Mouse (Mus musculus) liver, adult 2 months (tissue): ENCODE data around the gene Ntn3. TPM values are rescaled to one million over a fixed set of nuclear protein-coding genes. Genes with fewer than 3 reads are reported as not detected.

Experiments
- DNase-seq: peaks from one replicate; pipeline ENCODE4 v3.0.0-alpha.2; 2011; ENCODE audit warnings: low read depth, low spot score; ENCODE audit errors: extremely low read depth
- H3K27ac ChIP-seq: fragments of 200-500 bp; replicated peaks from 2 replicates; pipeline ENCODE4 v1.5.1; 2012; ENCODE audit warnings: low read depth, mild to moderate bottlenecking, control low read depth, inconsistent platforms, low read length; ENCODE audit not compliant: insufficient read depth
- H3K27me3 ChIP-seq: fragments of 200-500 bp; 2 replicates; pipeline ENCODE4 v1.6.1; 2012; ENCODE audit warnings: mild to moderate bottlenecking, moderate library complexity, low read length, inconsistent platforms; ENCODE audit not compliant: control insufficient read depth, insufficient read depth
- H3K36me3 ChIP-seq: fragments of 200-500 bp; 2 replicates; pipeline ENCODE4 v1.6.1; 2012; ENCODE audit warnings: low read length, inconsistent platforms; ENCODE audit not compliant: control insufficient read depth, insufficient read depth
- H3K4me1 ChIP-seq: fragments of 200-500 bp; 2 replicates; pipeline ENCODE4 v1.6.1; 2011; ENCODE audit warnings: low read length; ENCODE audit not compliant: control insufficient read depth, insufficient read depth
- H3K4me3 ChIP-seq: fragments of 200-500 bp; 2 replicates; pipeline ENCODE4 v1.5.1; 2011; ENCODE audit warnings: low read depth, mild to moderate bottlenecking, control low read depth, low read length, moderate library complexity; ENCODE audit not compliant: insufficient read depth
- H3K79me2 ChIP-seq: fragments of 200-500 bp; 2 replicates; pipeline ENCODE4 v1.6.1; 2012; ENCODE audit warnings: inconsistent platforms, mild to moderate bottlenecking, low read length, moderate library complexity; ENCODE audit not compliant: control insufficient read depth, insufficient read depth
- H3K9ac ChIP-seq: fragments of 200-500 bp; 2 replicates; pipeline ENCODE4 v1.6.1; 2012; ENCODE audit warnings: low read depth, mild to moderate bottlenecking, control low read depth, inconsistent platforms, low read length
- CTCF ChIP-seq: fragments of 200-500 bp; IDR thresholded peaks from 2 replicates; pipeline ENCODE4 v1.5.1; 2011; ENCODE audit warnings: low read depth, low read length, control low read depth
- POLR2A ChIP-seq: fragments of 200-500 bp; IDR thresholded peaks from 2 replicates; pipeline ENCODE4 v1.6.1; 2011; ENCODE audit warnings: low read length, control low read depth; ENCODE audit not compliant: insufficient read depth; ENCODE audit errors: extremely low read depth
- WGBS: fragments of 180-500 bp; shearing (Covaris S2); methylation state at CpG from one replicate; pipeline ENCODE4 v1.1.7; 2018; 5-methylcytosine and 5-hydroxymethylcytosine counted together
- polyA plus RNA-seq: library from polyadenylated mRNA; depleted of rRNA; stranded (reverse); fragments of >200 nt; gene quantifications from 2 replicates; pipeline ENCODE4 v1.2.3, GENCODE M21; 2012
- total RNA-seq: library from RNA; depleted of rRNA; stranded (reverse); fragments of >200 nt; gene quantifications from 2 replicates; pipeline ENCODE4 v1.2.3, GENCODE M21; 2014

Ntn3 gene
- total and polyA plus RNA-seq, 2 experiments, result 2.3 to 7.4 TPM

- H3K79me2 ChIP-seq, result peaks cover 14% of the 10 kb centered on the region
- peaks cover 8% of the 10 kb centered on the region; the same call in 1 of the 2 replicates for H3K36me3 ChIP-seq
- H3K9ac ChIP-seq, result no peak overlapping the region
- WGBS, result 56% methylated on average over 6 of the region's 6 CpGs
- H3K27ac ChIP-seq, result no peak overlapping the region
- TF ChIP-seq POLR2A (no peak), CTCF (no peak)
- H3K27me3 ChIP-seq, result no peaks in the 10 kb centered on the region
- peaks cover 23% of the 10 kb centered on the region for H3K4me1 ChIP-seq
- no peak for DNase-seq
- H3K4me3 ChIP-seq, result no peak overlapping the region
Measured at GRCm38 (mm10) chr17:24167120-24167519, 42.2 kb downstream of the Ntn3 start.

DNA sequence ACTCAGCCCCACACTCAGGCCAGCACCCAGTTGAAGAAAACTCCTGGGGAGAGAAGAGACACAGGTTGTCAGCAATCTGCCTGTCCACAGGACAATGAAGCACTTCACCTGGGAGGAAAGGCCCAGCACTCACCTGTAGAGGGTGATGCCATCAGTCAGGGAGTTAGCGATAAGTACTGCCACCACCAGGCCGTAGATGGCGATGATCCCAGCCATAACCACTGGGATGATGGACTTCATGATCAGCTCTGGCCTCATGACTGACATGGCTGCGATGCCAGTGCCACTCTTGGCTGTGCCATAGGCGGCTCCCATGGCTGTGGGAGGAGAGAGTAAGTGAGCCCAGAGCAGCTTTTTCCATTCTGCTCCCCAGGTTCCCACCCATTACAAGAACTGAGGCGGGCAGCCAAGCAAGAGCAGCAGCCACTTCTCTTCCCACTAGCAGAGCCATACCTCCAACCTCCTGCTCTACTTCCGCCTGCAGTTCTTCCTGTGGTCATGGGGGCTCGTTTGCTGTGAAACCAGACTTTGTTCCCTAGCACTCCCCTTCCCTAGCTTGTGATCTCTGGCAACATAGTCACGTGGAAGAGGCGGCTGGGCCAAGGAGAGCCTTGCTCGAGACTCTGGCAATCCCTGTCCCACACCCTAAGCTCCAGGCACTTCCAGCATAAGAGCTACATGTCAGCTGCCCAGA is 44.6 kb downstream of the Ntn3 start:
- no peaks in the 10 kb centered on the region for H3K27me3 ChIP-seq
- DNase-seq, result peak; percentile 44
- WGBS, result 63% methylated on average over 11 of the region's 11 CpGs

DNA sequence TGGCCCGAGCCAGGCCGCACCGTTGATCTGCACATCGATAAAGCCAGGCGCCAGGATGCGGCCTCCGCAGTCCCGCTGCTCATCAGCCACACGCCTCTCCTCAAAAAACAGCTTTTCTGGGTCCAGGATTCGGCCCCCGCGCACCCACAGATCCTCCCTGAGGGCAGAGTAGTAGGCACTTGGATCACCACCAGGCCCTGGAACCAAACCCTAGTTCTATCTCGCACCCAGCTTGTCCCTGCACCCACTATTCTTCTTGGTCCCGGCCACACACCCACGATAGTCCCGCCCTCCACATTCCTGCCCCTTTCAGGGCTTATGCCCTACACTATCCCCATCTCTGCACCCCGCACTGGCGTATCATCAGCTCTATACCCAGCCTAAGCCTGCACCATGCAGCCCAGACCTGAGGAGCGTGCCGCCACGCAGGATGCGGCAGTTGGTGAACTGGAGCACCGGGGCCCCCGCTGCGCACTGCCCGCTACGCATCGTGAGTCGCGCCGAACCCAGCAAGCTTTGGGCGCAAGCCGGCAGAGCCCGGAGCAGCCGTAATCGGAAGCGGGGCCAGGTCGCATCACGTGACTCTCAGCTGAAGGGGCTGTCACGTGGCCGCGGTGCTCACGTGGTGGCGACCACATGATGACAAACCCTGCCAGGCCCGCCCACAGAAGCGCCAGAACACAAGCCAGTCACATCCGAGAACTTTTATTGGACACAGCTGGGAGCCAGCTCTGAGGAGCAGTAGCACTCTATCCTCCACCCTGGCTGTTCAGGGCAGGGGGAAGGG is 46.0 kb downstream of the Ntn3 start, which contains the start of gene Amdhd2:
TSS of gene Amdhd2 (minus strand) at position 591 of the 787 bp plus-strand sequence.
- DNase-seq, result peak; percentile 87
- under 1% methylated on average over 47 of the region's 47 CpGs for WGBS
- Histone ChIP-seq H3K4me3 (peak within 1 kb of the TSS; percentile 64), H3K4me1 (peaks cover 18% of the 10 kb centered on the region), H3K79me2 (peaks cover 6% of the 10 kb centered on the region), H3K36me3 (peaks cover 8% of the 10 kb centered on the region; the same call in 1 of the 2 replicates), H3K27ac (peak within 1 kb of the TSS; percentile 45), H3K9ac (peak within 1 kb of the TSS; percentile 75), H3K27me3 (no peaks in the 10 kb centered on the region)
- TF ChIP-seq CTCF (no peak), POLR2A (0 out of 2 replicates have a peak, but pooled peaks have one; percentile 16)

More for the DNA sequence above, 44.6 kb downstream of the Ntn3 start:
- H3K4me1 ChIP-seq, result peaks cover 18% of the 10 kb centered on the region
- TF ChIP-seq CTCF (no peak), POLR2A (no peak)
- H3K27ac ChIP-seq, result 0 out of 2 replicates have a peak overlapping the region, but pooled peaks have one; percentile 16
- no peak overlapping the region for H3K9ac ChIP-seq
- H3K36me3 ChIP-seq, result peaks cover 8% of the 10 kb centered on the region; the same call in 1 of the 2 replicates
- no peak overlapping the region for H3K4me3 ChIP-seq
- peaks cover 14% of the 10 kb centered on the region for H3K79me2 ChIP-seq

DNA sequence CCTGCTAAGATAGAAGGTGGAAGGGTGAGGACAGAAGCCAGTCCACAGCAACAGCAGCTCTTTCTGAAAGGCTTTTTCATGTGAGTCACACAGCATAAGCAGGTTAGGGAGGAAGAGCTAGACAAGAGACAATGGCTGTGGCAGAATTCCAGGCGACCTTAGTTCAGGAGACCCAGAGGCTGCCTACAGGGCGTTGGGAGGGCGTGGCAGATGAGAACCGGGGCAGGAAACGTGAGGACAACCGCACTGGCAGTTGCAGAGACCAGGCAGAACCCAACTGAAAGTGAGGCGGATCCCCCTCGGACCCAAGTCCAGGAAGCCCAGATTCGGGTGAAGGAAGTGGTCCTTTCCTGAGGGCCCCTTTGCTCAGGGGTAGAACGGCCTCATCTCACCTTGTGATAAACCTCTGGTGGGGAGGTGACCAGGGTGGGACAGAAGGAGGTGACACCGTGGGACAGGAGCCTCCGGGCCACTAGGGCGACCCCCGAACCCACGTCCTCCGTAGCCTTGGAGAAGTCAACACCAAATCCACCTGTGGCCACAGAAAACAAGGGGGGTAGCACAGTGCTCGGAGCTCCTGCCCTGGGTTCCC is 46.7 kb downstream of the Ntn3 start:
- Histone ChIP-seq H3K27ac (peak overlapping the region; percentile 45), H3K9ac (peak overlapping the region; percentile 75), H3K36me3 (peaks cover 7% of the 10 kb centered on the region; the same call in 1 of the 2 replicates), H3K79me2 (peaks cover under 1% of the 10 kb centered on the region; the same call in 1 of the 2 replicates), H3K4me1 (peaks cover 14% of the 10 kb centered on the region), H3K27me3 (no peaks in the 10 kb centered on the region), H3K4me3 (peak overlapping the region; percentile 64)
- DNase-seq, result peak; percentile 84
- WGBS, result 6% methylated on average over 17 of the region's 17 CpGs
- TF ChIP-seq POLR2A (no peak), CTCF (no peak)

- H3K79me2 ChIP-seq, result no peaks in the 10 kb centered on the region; the same call in 1 of the 2 replicates
- TF ChIP-seq CTCF, result no peak
- TF ChIP-seq POLR2A, result no peak
- peaks cover under 1% of the 10 kb centered on the region; the same call in 1 of the 2 replicates for H3K36me3 ChIP-seq
- H3K4me3 ChIP-seq, result no peak overlapping the region
- no peak overlapping the region for H3K9ac ChIP-seq
- H3K27ac ChIP-seq, result no peak overlapping the region
- peaks cover 10% of the 10 kb centered on the region; the same call in 1 of the 2 replicates for H3K4me1 ChIP-seq
- 97% methylated on average over 5 of the region's 5 CpGs for WGBS
- H3K27me3 ChIP-seq, result no peaks in the 10 kb centered on the region
- no peak for DNase-seq
Measured at GRCm38 (mm10) chr17:24161466-24161865, 47.9 kb downstream of the Ntn3 start.
